In the genomic region with DNA sequence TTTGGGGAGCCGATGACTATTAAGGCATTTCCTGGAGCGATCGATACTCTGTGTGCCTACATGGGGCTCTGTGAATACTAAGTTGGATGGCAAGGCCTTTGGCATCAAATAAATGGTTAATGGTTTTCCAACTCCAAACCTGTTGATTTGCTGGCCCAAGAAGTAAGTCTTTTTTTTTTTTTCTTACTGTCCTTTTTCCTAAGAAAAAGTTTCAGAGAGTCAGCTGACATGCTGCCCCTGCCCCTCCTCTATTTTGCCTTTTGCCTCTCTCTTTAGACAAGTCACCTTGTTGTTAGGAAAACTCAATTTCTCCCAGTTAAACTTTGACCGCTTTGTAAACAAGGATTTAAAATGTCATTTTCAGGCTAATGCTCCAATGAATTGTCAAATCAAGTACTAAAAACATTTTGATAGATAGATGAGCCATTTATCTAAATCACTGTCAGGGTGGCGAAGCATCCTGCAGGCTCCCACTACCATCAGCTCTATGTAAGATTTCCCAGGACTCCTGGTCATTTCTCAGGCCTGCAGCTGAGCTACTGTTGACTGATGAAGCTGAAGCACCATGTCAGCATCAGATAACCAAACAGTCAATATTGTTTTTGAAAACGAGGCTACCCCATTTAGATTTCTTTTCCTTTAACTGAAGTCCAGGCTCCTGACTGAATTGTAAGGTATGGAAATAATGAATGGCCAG, we compare ENCODE assay signal across 8 mouse cellular contexts.
A peak's percentile ranks its signal among the peaks of the same experiment; 100 is the strongest.
DNase-seq lines count a peak whose midpoint lies in the region; ATAC-seq lines count a peak whose summit lies in the region.

No protein-coding gene starts in this region.

- peaks cover 40% of the 10 kb centered on the region for H3K4me1 ChIP-seq in kidney, embryonic 15.5 days
- peaks cover 15% of the 10 kb centered on the region for H3K4me1 ChIP-seq in forebrain, embryonic 12.5 days
- no peaks in the 10 kb centered on the region for H3K4me1 ChIP-seq in limb, embryonic 11.5 days (ENCODE audit: control insufficient read depth, insufficient read depth, low read length)
- peaks cover 13% of the 10 kb centered on the region for H3K4me1 ChIP-seq in neural tube, embryonic 14.5 days (ENCODE audit: control insufficient read depth, insufficient read depth, low read length)

- no peaks in the 10 kb centered on the region for H3K9me3 ChIP-seq in kidney, embryonic 15.5 days (replicated peaks)
- H3K9me3 ChIP-seq in forebrain, embryonic 12.5 days = no peaks in the 10 kb centered on the region
- H3K9me3 ChIP-seq in limb, embryonic 11.5 days (ENCODE audit: control insufficient read depth, low read length) = no peaks in the 10 kb centered on the region
- no peaks in the 10 kb centered on the region for H3K9me3 ChIP-seq in neural tube, embryonic 14.5 days (ENCODE audit: control insufficient read depth, low read length)

- H3K36me3 ChIP-seq in kidney, embryonic 15.5 days = no peaks in the 10 kb centered on the region
- no peaks in the 10 kb centered on the region for H3K36me3 ChIP-seq in forebrain, embryonic 12.5 days (replicated peaks)
- H3K36me3 ChIP-seq in limb, embryonic 11.5 days (ENCODE audit: control insufficient read depth, insufficient read depth, low read length) = no peaks in the 10 kb centered on the region
- H3K36me3 ChIP-seq in neural tube, embryonic 14.5 days (ENCODE audit: control insufficient read depth, insufficient read depth, low read length) = no peaks in the 10 kb centered on the region

- H3K27me3 ChIP-seq in kidney, embryonic 15.5 days = no peaks in the 10 kb centered on the region
- H3K27me3 ChIP-seq in forebrain, embryonic 12.5 days = peaks cover 48% of the 10 kb centered on the region
- H3K27me3 ChIP-seq in limb, embryonic 11.5 days (ENCODE audit: control insufficient read depth, insufficient read depth, low read length) = no peaks in the 10 kb centered on the region
- H3K27me3 ChIP-seq in neural tube, embryonic 14.5 days (ENCODE audit: control insufficient read depth, insufficient read depth, low read length) = no peaks in the 10 kb centered on the region

- H3K4me2 ChIP-seq in kidney, embryonic 15.5 days = peak overlapping the region; percentile 71
- H3K4me2 ChIP-seq in forebrain, embryonic 12.5 days = peak overlapping the region; percentile 89; the same call in 1 of the 2 replicates
- peak overlapping the region; percentile 88; the same call in 1 of the 2 replicates for H3K4me2 ChIP-seq in limb, embryonic 11.5 days (ENCODE audit: low read depth, severe bottlenecking)
- H3K4me2 ChIP-seq in neural tube, embryonic 14.5 days (ENCODE audit: low read depth, low read length) = peak overlapping the region; percentile 82

- peak overlapping the region; percentile 74 for H3K9ac ChIP-seq in kidney, embryonic 15.5 days
- H3K9ac ChIP-seq in forebrain, embryonic 12.5 days = no peak overlapping the region
- H3K9ac ChIP-seq in limb, embryonic 11.5 days (ENCODE audit: low read length) = no peak overlapping the region
- no peak overlapping the region; the same call in none of the 2 replicates for H3K9ac ChIP-seq in neural tube, embryonic 14.5 days (replicated peaks; ENCODE audit: low read depth, low read length)

- WGBS in kidney, embryonic 15.5 days = 27% methylated on average over 6 of the region's 6 CpGs
- 57% methylated on average over 6 of the region's 6 CpGs for WGBS in forebrain, embryonic 12.5 days
- 31% methylated on average over 6 of the region's 6 CpGs for WGBS in limb, embryonic 11.5 days
- WGBS in neural tube, embryonic 14.5 days = 14% methylated on average over 6 of the region's 6 CpGs

- no peak for DNase-seq in kidney, postnatal 4 days
- no peak for DNase-seq in limb, embryonic 11.5 days (ENCODE audit: low spot score)
- DNase-seq in cerebellum, postnatal 10 days = no peak
- no peak for DNase-seq in gastrocnemius, adult 8-10 months (ENCODE audit: low spot score in 2 of 2)
- no peak for DNase-seq in MN1 (ENCODE audit: low spot score)

- no peak for ATAC-seq in kidney, embryonic 15.5 days (replicated peaks; ENCODE audit: low FRiP score)
- ATAC-seq in forebrain, embryonic 12.5 days (ENCODE audit: low FRiP score) = no peak
- no peak for ATAC-seq in limb, embryonic 11.5 days (ENCODE audit: insufficient number of reproducible peaks, low FRiP score, low TSS enrichment, low read depth)
- no peak for ATAC-seq in neural tube, embryonic 14.5 days (ENCODE audit: low read depth)

- peak overlapping the region; percentile 58 for H3K4me3 ChIP-seq in kidney, embryonic 15.5 days (replicated peaks)
- H3K4me3 ChIP-seq in forebrain, embryonic 12.5 days (replicated peaks) = peak overlapping the region; percentile 52
- 0 out of 2 replicates have a peak overlapping the region, but pooled peaks have one; percentile 56 for H3K4me3 ChIP-seq in limb, embryonic 11.5 days (ENCODE audit: low read depth, low read length)
- H3K4me3 ChIP-seq in neural tube, embryonic 14.5 days (ENCODE audit: low read depth, low read length) = peak overlapping the region; percentile 60

- H3K27ac ChIP-seq in kidney, embryonic 15.5 days = peak overlapping the region; percentile 97
- H3K27ac ChIP-seq in forebrain, embryonic 12.5 days = no peak overlapping the region
- H3K27ac ChIP-seq in limb, embryonic 11.5 days (replicated peaks; ENCODE audit: low read depth, low read length) = no peak overlapping the region
- no peak overlapping the region for H3K27ac ChIP-seq in neural tube, embryonic 14.5 days (ENCODE audit: low read depth, low read length)
